Mouse (Mus musculus) embryonic fibroblast, embryonic 13.5 days (primary cell): Measurements from ENCODE around the gene Tsku.

Experiments
- CTCF ChIP-seq: IDR thresholded peaks from 2 replicates; pipeline ENCODE4 v1.5.1; 2011; ENCODE audit warnings: mild to moderate bottlenecking, control low read depth, low read length, moderate library complexity, borderline replicate concordance; ENCODE audit not compliant: insufficient read depth
- POLR2A ChIP-seq: IDR thresholded peaks from 2 replicates; pipeline ENCODE4 v1.6.1; 2011; ENCODE audit warnings: low read depth, mild to moderate bottlenecking, control low read depth, low read length, moderate library complexity

GRCm38 (mm10) chr7:98310266-98310665 is 50.9 kb downstream of the Tsku start:
- no peak for TF ChIP-seq POLR2A
- no peak for TF ChIP-seq CTCF
